Mouse (Mus musculus) thymus, adult 2 months (tissue): Measurements from ENCODE around the gene Mgat1.

Experiments used
- CTCF ChIP-seq: fragments of 200-500 bp; IDR thresholded peaks from 2 replicates; pipeline ENCODE4 v1.5.1; 2012; ENCODE audit warnings: mild to moderate bottlenecking, control low read depth, low read length, moderate library complexity, borderline replicate concordance; ENCODE audit not compliant: control insufficient read depth, poor library complexity, insufficient read depth; ENCODE audit errors: extremely low read depth
- POLR2A ChIP-seq: fragments of 200-500 bp; IDR thresholded peaks from 2 replicates; pipeline ENCODE4 v1.6.1; 2012; ENCODE audit warnings: mild to moderate bottlenecking, low read length, control low read depth, moderate library complexity; ENCODE audit not compliant: control insufficient read depth, poor library complexity, insufficient read depth; ENCODE audit errors: extremely low read depth

GRCm38 (mm10) chr11:49207495-49207894 is 36.5 kb upstream of the Mgat1 start:
- TF ChIP-seq POLR2A (no peak), CTCF (no peak)
